Mouse (Mus musculus): ENCODE results near the gene Ahcyl2.

Gene Ahcyl2

GRCm38 (mm10) chr6:29853213-29853899 lies 85.5 kb downstream of the Ahcyl2 start:
- DNase-seq (ENCODE audit: low spot score) = peak; percentile 73

GRCm38 (mm10) chr6:29853900-29854390 lies 86.1 kb downstream of the Ahcyl2 start:
- DNase-seq (ENCODE audit: low spot score) = no peak

- peak; percentile 15 for DNase-seq (ENCODE audit: low spot score)
Measured at GRCm38 (mm10) chr6:29858619-29859018, 90.8 kb downstream of the Ahcyl2 start.

- DNase-seq (ENCODE audit: low spot score) = no peak
Measured at GRCm38 (mm10) chr6:29859344-29859743, 91.5 kb downstream of the Ahcyl2 start.

- peak; percentile 59 for DNase-seq (ENCODE audit: low spot score)
Measured at GRCm38 (mm10) chr6:29860238-29860637, 92.4 kb downstream of the Ahcyl2 start.

- no peak for DNase-seq (ENCODE audit: low spot score)
Measured at GRCm38 (mm10) chr6:29864926-29865325, 97.1 kb downstream of the Ahcyl2 start.

GRCm38 (mm10) chr6:29866935-29867724 lies 99.3 kb downstream of the Ahcyl2 start:
- no peak for DNase-seq (ENCODE audit: low spot score)

GRCm38 (mm10) chr6:29868341-29868895 lies 100.6 kb downstream of the Ahcyl2 start:
- DNase-seq (ENCODE audit: low spot score) = no peak

GRCm38 (mm10) chr6:29873654-29874053 lies 105.8 kb downstream of the Ahcyl2 start:
- DNase-seq (ENCODE audit: low spot score) = no peak

- no peak for DNase-seq (ENCODE audit: low spot score)
Measured at GRCm38 (mm10) chr6:29875576-29875975, 107.8 kb downstream of the Ahcyl2 start.

- no peak for DNase-seq (ENCODE audit: low spot score)
Measured at GRCm38 (mm10) chr6:29876782-29877181, 109.0 kb downstream of the Ahcyl2 start.

GRCm38 (mm10) chr6:29879579-29879978 lies 111.8 kb downstream of the Ahcyl2 start:
- no peak for DNase-seq (ENCODE audit: low spot score)

GRCm38 (mm10) chr6:29880796-29881195 lies 113.0 kb downstream of the Ahcyl2 start:
- DNase-seq (ENCODE audit: low spot score) = no peak

GRCm38 (mm10) chr6:29881936-29882335 lies 114.1 kb downstream of the Ahcyl2 start:
- DNase-seq (ENCODE audit: low spot score) = no peak

GRCm38 (mm10) chr6:29882870-29883269 lies 115.1 kb downstream of the Ahcyl2 start:
- no peak for DNase-seq (ENCODE audit: low spot score)

GRCm38 (mm10) chr6:29891151-29891550 lies 123.3 kb downstream of the Ahcyl2 start:
- no peak for DNase-seq (ENCODE audit: low spot score)

GRCm38 (mm10) chr6:29896976-29897375 lies 129.2 kb downstream of the Ahcyl2 start:
- DNase-seq (ENCODE audit: low spot score) = no peak

- DNase-seq (ENCODE audit: low spot score) = no peak
Measured at GRCm38 (mm10) chr6:29901450-29901849, 133.6 kb downstream of the Ahcyl2 start.

- DNase-seq (ENCODE audit: low spot score) = no peak
Measured at GRCm38 (mm10) chr6:29902256-29902655, 134.4 kb downstream of the Ahcyl2 start.

- DNase-seq (ENCODE audit: low spot score) = no peak
Measured at GRCm38 (mm10) chr6:29903343-29903914, 135.6 kb downstream of the Ahcyl2 start.

- DNase-seq (ENCODE audit: low spot score) = no peak
Measured at GRCm38 (mm10) chr6:29904281-29904680, 136.5 kb downstream of the Ahcyl2 start.

- DNase-seq (ENCODE audit: low spot score) = no peak
Measured at GRCm38 (mm10) chr6:29910631-29911030, 142.8 kb downstream of the Ahcyl2 start.

GRCm38 (mm10) chr6:29913673-29914072 lies 145.9 kb downstream of the Ahcyl2 start:
- DNase-seq (ENCODE audit: low spot score) = no peak
